Mouse (Mus musculus) adrenal gland, adult 2 months (tissue): Measurements from ENCODE around the gene 2900011O08Rik. TPM values are rescaled to one million over a fixed set of nuclear protein-coding genes. Genes with fewer than 3 reads are reported as not detected.
"Not testable (repeated sequence)": the region's sequence is repeated elsewhere in the genome, so short reads cannot be mapped to it uniquely, and the experiment has no call there.

Experiments
- DNase-seq: peaks from one replicate; pipeline ENCODE4 v3.0.0; 2021
- polyA plus RNA-seq: library from polyadenylated mRNA; depleted of rRNA; stranded (reverse); fragments of >200 nt; gene quantifications from 2 replicates; pipeline ENCODE4 v1.2.3, GENCODE M21; 2012
- total RNA-seq, 2 experiments: library from RNA; stranded (reverse); gene quantifications; 2 replicates each; pipeline ENCODE4 v1.2.3; 2021

The 2900011O08Rik gene
- total and polyA plus RNA-seq, 3 experiments, result 0.86 to 1.2 (median 0.89) TPM

DNA sequence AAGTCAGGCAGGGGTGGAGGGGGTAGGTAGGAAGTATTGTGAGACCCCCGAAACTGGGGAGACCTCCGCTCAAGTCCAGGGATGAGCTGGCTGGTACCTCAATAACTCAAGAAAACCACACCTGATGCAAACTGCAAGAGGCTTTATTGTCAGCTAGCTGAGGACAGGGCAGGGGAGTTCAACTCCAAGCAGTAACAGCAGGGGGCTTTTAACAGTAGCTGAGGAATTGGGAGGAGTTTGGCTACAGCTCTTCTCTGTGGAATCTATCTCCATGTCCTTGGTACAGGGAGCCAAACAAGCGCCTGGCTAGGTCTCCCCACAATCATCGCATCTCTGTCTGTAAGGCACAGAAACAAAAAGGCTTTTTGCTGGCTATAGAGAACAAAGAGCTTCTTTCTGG lies 80.2 kb downstream of the 2900011O08Rik start:
- not testable (repeated sequence) for DNase-seq

GRCm38 (mm10) chr16:14068701-14069100 lies 82.3 kb downstream of the 2900011O08Rik start:
- not testable (repeated sequence) for DNase-seq

DNA sequence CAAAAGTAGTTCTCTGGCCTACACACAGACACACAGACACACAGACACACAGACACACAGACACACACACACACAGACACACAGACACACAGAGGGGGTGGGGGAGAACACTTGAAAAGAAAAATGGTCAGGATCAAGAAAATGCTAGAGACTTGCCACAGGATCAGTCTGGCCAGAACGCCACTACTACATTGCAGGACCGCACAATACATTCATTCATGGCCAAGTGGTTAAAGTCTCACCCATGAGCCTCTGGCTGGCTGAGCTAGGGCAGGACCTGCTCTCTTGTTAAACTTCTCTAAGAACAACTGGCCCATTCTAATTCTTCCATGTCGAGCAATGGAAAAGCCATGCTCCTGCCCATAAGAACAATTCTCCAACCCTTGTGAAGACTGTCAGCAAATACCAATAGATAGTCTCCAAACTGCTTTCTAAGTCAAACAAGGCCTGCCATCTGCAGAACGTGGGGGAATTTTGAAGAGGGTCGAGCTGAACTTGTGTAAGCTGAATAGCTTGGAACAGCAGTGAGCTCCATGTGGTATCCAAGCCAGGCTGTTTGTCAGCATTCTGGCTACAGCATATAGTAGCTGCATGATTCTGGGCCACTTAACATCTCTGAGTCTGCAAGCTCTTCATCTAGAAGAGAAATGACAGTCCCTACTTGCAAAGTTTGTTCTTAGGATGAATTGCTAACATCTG lies 84.2 kb downstream of the 2900011O08Rik start:
- DNase-seq, result no peak

GRCm38 (mm10) chr16:14082925-14083324 lies 96.5 kb downstream of the 2900011O08Rik start:
- DNase-seq, result no peak

GRCm38 (mm10) chr16:14088249-14088648 lies 101.8 kb downstream of the 2900011O08Rik start:
- DNase-seq, result no peak

- no peak for DNase-seq
These were observed 102.9 kb downstream of the 2900011O08Rik start for GRCm38 (mm10) chr16:14089296-14089695.

GRCm38 (mm10) chr16:14091771-14092170 lies 105.4 kb downstream of the 2900011O08Rik start:
- no peak for DNase-seq

DNA sequence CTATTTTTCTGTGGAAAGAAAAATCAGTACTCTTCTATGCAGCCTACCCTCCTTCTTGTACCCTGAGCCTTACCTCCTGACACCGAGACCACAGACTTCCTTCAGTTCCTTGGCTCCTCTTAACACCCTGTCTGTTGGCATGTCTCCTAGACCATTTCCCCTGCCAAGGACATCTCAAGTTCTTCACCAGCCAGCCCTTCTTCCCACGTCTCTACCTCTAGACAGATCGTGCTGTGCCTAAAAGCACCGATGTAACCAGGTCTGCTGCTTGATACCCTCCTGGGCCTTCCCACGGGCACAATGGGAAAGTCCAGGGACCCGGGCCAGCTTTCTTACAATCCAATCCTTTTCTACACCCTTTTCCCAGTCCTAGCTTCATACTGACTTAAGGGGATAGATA lies 119.5 kb downstream of the 2900011O08Rik start:
- DNase-seq, result no peak

GRCm38 (mm10) chr16:14109651-14110230 lies 123.3 kb downstream of the 2900011O08Rik start:
- no peak for DNase-seq

DNA sequence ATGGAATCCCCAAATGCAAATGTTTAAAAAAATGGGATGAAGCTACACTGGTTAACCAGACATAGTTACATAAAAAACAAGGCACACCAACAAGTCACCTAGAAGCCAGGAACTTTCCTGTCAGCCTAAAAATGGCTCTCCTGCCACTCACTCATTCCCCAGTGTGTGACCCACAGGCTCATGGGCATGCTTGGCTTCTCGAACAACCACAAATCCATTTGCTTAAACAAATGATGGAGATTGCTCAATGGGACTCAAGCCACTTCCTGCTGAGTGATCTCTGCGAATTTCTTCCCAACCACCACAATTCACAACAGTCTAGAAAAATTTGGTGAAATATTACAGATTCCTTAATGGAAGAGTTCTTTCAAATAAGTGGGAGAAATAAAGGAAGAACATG lies 124.5 kb downstream of the 2900011O08Rik start:
- no peak for DNase-seq

GRCm38 (mm10) chr16:14112133-14112532 lies 125.7 kb downstream of the 2900011O08Rik start:
- no peak for DNase-seq

DNA sequence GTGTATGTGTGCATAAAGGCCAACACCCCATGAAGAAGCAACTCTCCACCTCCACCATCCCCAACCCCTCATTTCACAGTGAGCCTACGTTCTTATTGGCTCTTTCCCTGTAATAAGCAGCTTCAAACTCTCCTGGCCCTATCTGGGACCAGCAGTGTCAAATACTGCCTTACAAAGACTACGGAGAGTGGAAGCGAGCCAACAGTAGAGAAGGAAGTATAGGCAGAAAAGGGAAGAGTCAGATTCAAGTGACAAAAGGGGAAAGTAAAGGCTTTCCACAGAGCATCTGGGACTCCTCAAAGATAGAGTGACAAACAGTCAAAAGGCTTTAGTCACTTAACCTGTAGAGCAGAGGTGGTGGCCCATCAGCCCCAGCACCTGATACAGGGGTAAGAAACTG lies 126.3 kb downstream of the 2900011O08Rik start:
- no peak for DNase-seq

DNA sequence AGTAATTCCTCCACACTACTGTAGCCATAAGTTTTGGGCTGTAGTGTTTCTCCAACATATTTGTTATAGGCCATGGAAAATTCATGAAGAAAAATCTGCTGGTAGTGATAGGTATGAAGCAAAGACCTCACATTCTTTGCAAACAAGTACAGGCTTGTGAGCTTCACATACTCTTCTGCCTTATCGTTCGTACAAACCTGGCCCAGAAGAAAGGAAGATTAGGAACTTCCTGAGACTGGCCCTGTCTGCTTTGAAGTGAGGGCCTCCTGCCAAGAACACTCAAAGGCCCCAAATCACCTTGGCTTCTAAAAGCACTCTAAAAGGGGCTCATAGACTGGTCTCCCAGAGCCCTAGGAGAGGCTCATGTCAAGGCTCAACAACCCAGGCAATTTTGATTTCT lies 130.9 kb downstream of the 2900011O08Rik start:
- no peak for DNase-seq

DNA sequence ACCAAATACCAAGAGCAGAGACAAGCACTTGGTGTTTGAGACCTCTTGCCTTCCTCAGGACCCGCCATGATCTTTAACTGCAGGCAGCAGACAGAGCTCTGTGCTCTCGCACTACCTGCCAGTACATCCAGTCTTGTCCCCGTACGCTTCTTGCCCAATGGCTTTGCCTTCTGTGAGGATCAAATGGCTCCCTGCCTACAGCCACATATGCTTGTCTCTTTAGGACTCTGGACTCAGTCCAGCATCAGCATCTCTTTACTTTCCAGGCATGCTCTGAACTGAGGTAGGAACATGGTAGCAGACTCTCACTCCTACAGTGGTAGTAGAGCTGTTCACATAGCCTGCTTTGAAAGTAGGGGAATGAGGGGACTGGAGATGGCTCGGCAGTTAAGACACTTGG lies 134.5 kb downstream of the 2900011O08Rik start:
- DNase-seq, result no peak

DNA sequence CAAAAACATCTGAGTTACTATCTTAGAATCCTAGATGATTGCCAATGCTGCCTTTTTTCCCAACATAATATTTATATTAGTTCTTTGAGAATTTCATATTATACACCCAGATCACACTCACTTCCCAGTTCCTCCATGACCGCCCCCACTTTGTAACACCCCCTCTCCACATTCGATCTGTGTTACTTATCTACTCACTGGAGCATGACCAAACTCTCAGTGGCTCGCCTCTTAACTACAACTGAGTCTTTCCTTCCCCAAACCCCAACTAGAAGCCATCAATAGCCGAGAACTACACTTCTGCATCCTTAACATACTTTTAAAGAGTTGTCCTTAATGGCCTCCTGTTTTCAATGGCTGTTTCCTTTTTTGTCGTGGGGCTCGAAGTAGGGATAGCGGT lies 135.2 kb downstream of the 2900011O08Rik start:
- no peak for DNase-seq

- no peak for DNase-seq
These were observed 136.2 kb downstream of the 2900011O08Rik start for GRCm38 (mm10) chr16:14122586-14122985.

DNA sequence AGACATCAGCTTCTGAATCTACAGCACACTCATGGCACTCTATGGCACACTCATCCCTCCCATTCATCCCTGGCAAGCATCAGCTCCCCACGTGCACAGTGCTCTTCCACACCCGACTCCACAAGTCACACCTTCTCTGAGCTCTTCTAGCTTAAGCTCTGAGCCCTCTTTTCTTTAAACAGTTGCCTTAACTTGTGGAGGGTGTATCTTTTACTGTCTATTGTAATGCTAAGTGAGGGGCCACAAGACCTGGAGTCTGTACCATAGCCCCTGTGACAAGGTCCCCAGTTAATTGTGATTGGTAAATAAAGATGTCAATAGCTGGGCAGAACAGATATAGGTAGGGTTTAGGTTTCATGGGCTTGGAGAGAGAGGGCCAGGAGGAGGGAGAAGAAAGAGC lies 137.5 kb downstream of the 2900011O08Rik start:
- DNase-seq, result no peak

- DNase-seq, result peak; percentile 86
These were observed 138.3 kb downstream of the 2900011O08Rik start for GRCm38 (mm10) chr16:14124709-14125108.

GRCm38 (mm10) chr16:14125253-14125652 lies 138.8 kb downstream of the 2900011O08Rik start:
- no peak for DNase-seq

DNA sequence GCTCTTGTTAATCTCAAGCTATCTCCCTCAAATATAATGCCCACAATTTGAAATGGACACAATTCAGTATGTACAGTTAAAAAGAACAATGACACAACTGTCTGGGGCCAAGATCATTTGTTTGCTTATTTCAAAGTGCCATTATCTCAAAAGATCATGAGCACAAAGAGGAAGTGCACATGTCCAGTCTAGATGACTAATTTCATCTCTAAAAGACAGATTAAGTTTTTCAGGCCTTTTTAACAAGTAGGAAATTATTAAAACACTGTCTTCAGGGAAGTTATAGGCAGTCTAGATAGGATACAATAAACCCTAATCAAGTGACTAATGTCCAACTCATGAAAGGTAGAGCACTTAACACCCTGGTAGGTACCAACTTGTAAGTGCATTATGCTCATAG lies 142.6 kb downstream of the 2900011O08Rik start:
- no peak for DNase-seq

DNA sequence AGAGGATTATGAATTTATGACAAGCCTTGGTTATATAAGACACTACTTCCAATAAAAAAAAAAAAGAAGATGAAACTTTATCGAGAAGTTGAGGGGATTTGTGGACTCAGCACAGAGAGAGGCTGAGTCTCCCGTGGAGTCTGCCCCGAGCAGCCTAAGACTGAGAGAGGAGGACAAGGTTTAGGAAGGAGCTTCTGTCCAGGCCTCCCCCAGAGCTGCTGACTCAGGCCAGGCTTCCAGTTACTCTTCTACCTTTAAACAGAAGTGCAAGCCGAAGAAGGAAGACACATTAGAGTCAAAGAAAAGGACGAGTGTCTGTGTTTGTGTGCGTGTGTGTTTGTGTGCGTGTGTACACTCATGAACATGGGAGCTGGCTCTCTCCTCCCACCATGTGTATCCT lies 144.4 kb downstream of the 2900011O08Rik start:
- DNase-seq, result no peak

DNA sequence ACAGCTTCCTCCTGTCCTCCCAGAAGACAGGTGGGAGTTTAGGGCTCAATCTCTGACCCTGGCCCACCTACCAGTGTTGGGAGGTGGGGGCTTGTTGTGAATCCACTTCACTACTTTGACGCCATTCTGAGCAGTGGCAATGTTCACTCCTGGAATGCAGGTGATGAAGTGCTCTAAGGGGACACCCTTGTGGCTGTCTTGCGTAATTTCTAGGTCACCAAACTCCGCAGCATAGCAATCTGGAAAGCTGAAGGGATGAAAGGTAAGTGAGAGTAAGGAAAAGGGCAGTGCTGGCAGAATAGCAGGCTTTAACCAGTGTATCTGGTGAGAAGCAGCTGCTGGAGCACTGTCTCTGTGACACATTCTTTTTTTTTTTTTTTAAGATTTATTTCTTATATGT lies 145.0 kb downstream of the 2900011O08Rik start:
- DNase-seq, result no peak

DNA sequence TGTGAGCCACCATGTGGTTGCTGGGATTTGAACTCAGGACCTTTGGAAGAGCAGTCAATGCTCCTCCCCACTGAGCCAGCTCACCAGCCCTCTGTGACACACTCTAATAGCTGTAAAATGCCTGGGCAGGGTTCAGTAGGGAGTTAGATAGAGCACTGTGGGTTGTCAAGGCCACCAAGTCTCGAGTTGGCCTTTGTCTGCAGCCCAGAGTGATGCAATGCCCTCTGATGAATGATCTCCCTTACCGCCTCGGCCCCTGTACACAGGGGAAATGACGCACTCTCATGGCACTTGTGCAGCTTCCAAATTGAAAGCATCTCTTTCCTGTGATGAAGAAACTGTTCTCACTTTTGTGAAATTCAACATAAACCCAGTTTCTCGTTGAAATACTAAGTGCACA lies 145.4 kb downstream of the 2900011O08Rik start:
- peak; percentile 92 for DNase-seq

DNA sequence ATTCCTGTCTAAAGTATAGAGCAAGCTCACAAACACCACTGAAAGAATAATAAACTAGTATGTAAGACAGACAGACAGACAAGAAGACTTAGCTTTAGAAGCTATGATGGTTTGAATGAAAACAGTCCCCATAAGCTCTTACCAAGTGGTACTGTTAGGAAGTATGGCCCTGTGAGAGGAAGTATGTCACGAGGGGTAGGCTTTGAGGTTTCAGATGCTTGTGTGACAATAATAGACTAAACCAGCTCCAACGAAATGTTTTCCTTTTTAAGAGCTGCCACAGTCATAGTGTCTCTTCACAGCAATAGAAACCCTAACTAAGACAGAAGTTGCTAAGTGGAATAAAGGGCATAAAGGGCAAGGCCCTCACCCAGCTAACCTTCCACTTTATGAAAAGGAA lies 148.6 kb downstream of the 2900011O08Rik start:
- no peak for DNase-seq
